Mouse (Mus musculus) forebrain, embryonic 14.5 days (tissue): ENCODE data around the gene D330020A13Rik. TPM values are rescaled to one million over a fixed set of nuclear protein-coding genes. Genes with fewer than 3 reads are reported as not detected.
"Not testable (repeated sequence)": the region's sequence is repeated elsewhere in the genome, so short reads cannot be mapped to it uniquely, and the experiment has no call there.

Experiments used
- ATAC-seq: fragments of 200-750 bp; cut with Nextera tagmentation; 2 replicates; pipeline ENCODE4 v1.8.0; 2017; ENCODE audit warnings: mild to moderate bottlenecking, moderate library complexity
- DNase-seq: peaks from one replicate; pipeline ENCODE4 v3.0.0-alpha.2; 2015; ENCODE audit warnings: low spot score
- H3K27ac ChIP-seq: fragments of 300-500 bp; sonication (generic); 2 replicates; pipeline ENCODE4 v1.5.1; 2014; ENCODE audit warnings: low read depth, mild to moderate bottlenecking, control low read depth, low read length, moderate library complexity
- H3K27me3 ChIP-seq: fragments of 300-500 bp; sonication (generic); replicated peaks from 2 replicates; pipeline ENCODE4 v1.6.1; 2014; ENCODE audit warnings: low read length, control low read depth, mixed read lengths; ENCODE audit not compliant: control insufficient read depth, insufficient read depth
- H3K36me3 ChIP-seq: fragments of 300-500 bp; sonication (generic); 2 replicates; pipeline ENCODE4 v1.6.1; 2014; ENCODE audit warnings: low read length, control low read depth; ENCODE audit not compliant: control insufficient read depth, insufficient read depth
- H3K4me1 ChIP-seq: fragments of 300-500 bp; sonication (generic); 2 replicates; pipeline ENCODE4 v1.6.1; 2014; ENCODE audit warnings: antibody characterized with exemption, low read length, control low read depth; ENCODE audit not compliant: control insufficient read depth, insufficient read depth
- H3K4me2 ChIP-seq: fragments of 300-500 bp; sonication (generic); 2 replicates; pipeline ENCODE4 v1.6.1; 2014; ENCODE audit warnings: mild to moderate bottlenecking, control low read depth, low read length
- H3K4me3 ChIP-seq: fragments of 300-500 bp; sonication (generic); 2 replicates; pipeline ENCODE4 v1.5.1; 2014; ENCODE audit warnings: low read depth, low read length, control low read depth
- H3K9ac ChIP-seq: fragments of 300-500 bp; sonication (generic); 2 replicates; pipeline ENCODE4 v1.6.1; 2014; ENCODE audit warnings: mild to moderate bottlenecking, low read length, control low read depth, moderate library complexity
- H3K9me3 ChIP-seq: fragments of 300-500 bp; sonication (generic); replicated peaks from 2 replicates; pipeline ENCODE4 v1.6.1; 2016; ENCODE audit warnings: low read length, control low read depth, mixed read lengths; ENCODE audit not compliant: control insufficient read depth
- WGBS: fragments of 180-500 bp; shearing (Covaris S2); extraction: QIAGEN DNeasy Blood & Tissue Kit; methylation state at CpG from one replicate; pipeline ENCODE4 v1.1.7; 2014; 5-methylcytosine and 5-hydroxymethylcytosine counted together
- polyA plus RNA-seq: library from polyadenylated mRNA; unstranded; fragments of >200 nt; fragmentation: Nextera tagmentation; extraction: Ambion mirVana; gene quantifications from 2 replicates; pipeline ENCODE4 v1.2.1, GENCODE M21; 2014

The D330020A13Rik gene
- polyA plus RNA-seq, 1 experiment from 2014 or later = not detected

DNA sequence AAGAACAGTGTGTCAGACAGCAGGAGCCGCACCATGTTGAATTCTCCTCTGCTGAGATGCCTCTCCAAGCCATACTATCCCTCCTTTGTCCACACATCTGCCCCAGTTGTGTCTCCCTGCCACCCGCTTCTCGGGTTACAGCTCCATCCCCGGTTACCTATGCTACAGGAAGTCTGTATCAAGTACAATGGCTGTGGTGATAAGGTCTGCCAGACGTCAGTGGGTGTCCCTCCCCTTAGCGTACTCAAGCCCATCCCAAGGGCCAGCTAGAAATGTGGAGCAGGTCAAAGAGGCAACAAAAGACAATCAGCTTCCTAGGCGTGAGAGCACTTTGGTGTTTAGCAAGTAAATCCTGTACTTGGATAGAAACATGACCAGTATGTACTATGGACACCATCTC lies 5.6 kb upstream of the D330020A13Rik start:
- no peaks in the 10 kb centered on the region for H3K9me3 ChIP-seq
- ATAC-seq (no peak), DNase-seq (no peak)
- H3K36me3 ChIP-seq = no peaks in the 10 kb centered on the region
- no peak overlapping the region for H3K27ac ChIP-seq
- peaks cover 7% of the 10 kb centered on the region; the same call in 1 of the 2 replicates for H3K27me3 ChIP-seq
- no peak overlapping the region for H3K4me2 ChIP-seq
- no peak overlapping the region for H3K9ac ChIP-seq
- no peak overlapping the region for H3K4me3 ChIP-seq
- H3K4me1 ChIP-seq = no peaks in the 10 kb centered on the region
- 53% methylated on average over 7 of the region's 7 CpGs for WGBS

DNA sequence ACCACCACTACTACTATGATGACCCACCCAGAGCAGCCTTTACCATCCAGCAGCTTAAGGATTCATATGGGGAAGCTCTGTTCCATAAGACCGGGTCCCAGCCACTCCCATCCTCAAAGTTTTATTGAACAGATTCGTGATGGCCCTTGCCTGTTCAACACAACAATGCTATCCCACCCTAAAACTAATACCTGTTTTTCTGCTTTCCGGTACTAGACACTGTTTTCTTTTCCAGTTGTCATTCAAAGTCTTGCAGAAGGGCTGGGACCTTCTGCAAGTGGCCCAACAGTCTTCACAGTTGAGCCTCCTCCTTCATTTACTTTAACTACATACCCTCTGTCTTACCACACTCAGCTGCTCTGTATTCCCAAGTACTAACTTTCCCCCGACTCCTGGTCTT lies 4.7 kb upstream of the D330020A13Rik start:
- Histone ChIP-seq H3K4me1 (no peaks in the 10 kb centered on the region), H3K9ac (no peak overlapping the region), H3K4me3 (no peak overlapping the region), H3K27ac (no peak overlapping the region), H3K9me3 (no peaks in the 10 kb centered on the region), H3K4me2 (no peak overlapping the region), H3K36me3 (no peaks in the 10 kb centered on the region), H3K27me3 (peaks cover 7% of the 10 kb centered on the region; the same call in 1 of the 2 replicates)
- ATAC-seq (no peak), DNase-seq (no peak)
- WGBS = 89% methylated on average over 4 of the region's 4 CpGs

DNA sequence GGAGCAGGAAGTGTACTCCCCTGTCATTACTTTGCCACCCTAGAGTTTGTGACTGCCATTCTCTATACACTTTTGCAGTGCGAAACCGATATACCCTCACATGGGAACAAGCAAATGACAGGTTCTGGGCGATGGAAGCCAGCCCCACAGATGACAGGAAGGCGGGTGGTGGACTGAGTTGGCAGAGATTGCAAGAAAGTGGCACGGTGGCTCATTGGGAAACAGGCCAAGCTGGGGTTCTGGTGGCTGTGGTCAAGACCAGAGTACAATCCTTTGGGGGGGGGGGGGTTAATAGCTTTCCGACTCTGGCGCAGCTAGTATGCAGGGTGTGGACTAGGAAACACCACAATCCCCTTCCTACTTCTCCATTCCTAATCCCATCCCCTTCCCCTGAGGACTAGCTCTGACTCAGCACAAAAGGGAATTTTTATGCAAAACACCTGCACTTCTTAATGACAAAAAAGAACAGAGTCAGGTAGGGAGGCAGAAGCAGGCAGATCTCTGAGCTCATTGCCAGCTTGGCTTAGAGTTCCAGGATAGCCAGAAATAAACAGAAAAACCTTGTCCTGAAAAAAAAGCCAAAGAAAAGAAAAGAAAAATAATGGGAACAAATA lies 2.7 kb upstream of the D330020A13Rik start:
- DNase-seq = no peak
- Histone ChIP-seq H3K4me1 (peaks cover 2% of the 10 kb centered on the region; the same call in 1 of the 2 replicates), H3K27me3 (peaks cover 10% of the 10 kb centered on the region; the same call in 1 of the 2 replicates), H3K9ac (no peak overlapping the region), H3K4me3 (no peak overlapping the region), H3K27ac (no peak overlapping the region), H3K9me3 (no peaks in the 10 kb centered on the region), H3K36me3 (no peaks in the 10 kb centered on the region), H3K4me2 (no peak overlapping the region)
- whole genome bisulfite sequencing = 91% methylated on average over 7 of the region's 7 CpGs
- no peak for ATAC-seq

DNA sequence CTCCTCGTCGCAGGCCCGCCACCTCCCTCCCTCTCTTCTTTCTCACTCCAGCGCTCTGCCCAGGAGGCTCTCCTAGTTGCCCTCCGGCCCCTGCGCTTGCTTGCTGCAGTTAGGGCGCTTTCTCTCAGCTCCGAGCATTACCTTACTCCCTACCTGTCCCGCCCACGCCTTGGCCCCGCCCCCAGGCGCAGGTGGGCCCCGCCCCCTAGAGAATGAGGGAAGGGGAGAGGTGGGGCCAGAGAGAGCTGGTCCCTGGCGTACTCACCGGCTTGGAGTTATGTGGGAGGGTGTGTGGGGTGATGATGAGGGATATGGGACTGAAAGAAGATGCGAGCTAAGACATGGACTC lies 595 bp downstream of the D330020A13Rik start:
- Histone ChIP-seq H3K4me3 (peak overlapping the region; percentile 61), H3K36me3 (no peaks in the 10 kb centered on the region), H3K4me2 (peak overlapping the region; percentile 99), H3K4me1 (peaks cover 2% of the 10 kb centered on the region; the same call in 1 of the 2 replicates), H3K27ac (no peak overlapping the region), H3K27me3 (peaks cover 10% of the 10 kb centered on the region; the same call in 1 of the 2 replicates), H3K9ac (peak overlapping the region; percentile 62), H3K9me3 (no peaks in the 10 kb centered on the region)
- DNase-seq (no peak), ATAC-seq (peak; percentile 57)
- under 1% methylated on average over 16 of the region's 16 CpGs for WGBS

DNA sequence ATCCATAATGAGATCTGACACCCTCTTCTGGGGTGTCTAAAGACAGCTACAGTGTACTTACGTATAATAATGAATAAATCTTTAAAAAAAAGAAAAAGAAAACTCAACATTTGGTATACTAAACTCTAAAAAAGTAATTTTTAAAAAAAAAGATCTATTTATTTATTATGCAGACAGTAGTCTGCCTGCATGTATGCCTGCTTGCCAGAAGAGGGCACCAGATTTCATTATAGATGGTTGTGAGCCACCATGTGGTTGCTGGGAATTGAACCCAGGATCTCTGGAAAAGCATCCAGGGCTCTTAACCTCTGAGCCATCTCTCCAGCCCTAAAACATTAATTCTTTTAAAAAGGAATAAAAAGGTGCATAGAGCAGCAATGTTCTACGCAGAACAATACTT lies 2.4 kb downstream of the D330020A13Rik start:
- not testable (repeated sequence) for H3K9ac ChIP-seq, H3K4me3 ChIP-seq, ATAC-seq, H3K4me2 ChIP-seq, H3K27ac ChIP-seq, H3K4me1 ChIP-seq, H3K36me3 ChIP-seq, DNase-seq, H3K9me3 ChIP-seq
- H3K27me3 ChIP-seq = peaks cover 10% of the 10 kb centered on the region; the same call in 1 of the 2 replicates
- WGBS = 99% methylated on average over 2 of the region's 2 CpGs

DNA sequence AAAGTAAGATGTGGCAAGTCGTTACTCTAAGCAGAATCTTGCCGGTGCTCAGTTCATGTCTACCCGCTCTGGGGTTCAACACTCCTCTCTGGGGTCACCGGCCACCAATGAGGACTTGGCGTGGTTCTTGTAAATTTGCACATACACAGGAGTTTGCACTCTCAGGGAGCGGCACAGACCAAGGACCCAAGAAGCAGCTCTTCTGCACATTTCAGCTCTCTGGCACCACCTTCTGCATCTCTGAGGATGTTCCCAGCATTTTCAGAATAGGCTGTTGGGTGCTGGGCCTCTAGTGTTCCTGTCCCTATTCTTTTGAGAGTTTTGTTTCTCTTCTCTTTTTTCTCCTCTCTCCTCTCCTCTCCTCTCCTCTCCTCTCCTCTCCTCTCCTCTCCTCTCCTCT lies 7.0 kb downstream of the D330020A13Rik start:
- Histone ChIP-seq H3K36me3 (no peaks in the 10 kb centered on the region), H3K4me2 (no peak overlapping the region), H3K27me3 (no peaks in the 10 kb centered on the region), H3K4me1 (no peaks in the 10 kb centered on the region), H3K27ac (no peak overlapping the region), H3K9ac (no peak overlapping the region), H3K9me3 (no peaks in the 10 kb centered on the region), H3K4me3 (no peak overlapping the region)
- ATAC-seq (no peak; the same call in 1 of the 2 replicates), DNase-seq (peak; percentile 72)
- 39% methylated on average over 6 of the region's 6 CpGs for WGBS

DNA sequence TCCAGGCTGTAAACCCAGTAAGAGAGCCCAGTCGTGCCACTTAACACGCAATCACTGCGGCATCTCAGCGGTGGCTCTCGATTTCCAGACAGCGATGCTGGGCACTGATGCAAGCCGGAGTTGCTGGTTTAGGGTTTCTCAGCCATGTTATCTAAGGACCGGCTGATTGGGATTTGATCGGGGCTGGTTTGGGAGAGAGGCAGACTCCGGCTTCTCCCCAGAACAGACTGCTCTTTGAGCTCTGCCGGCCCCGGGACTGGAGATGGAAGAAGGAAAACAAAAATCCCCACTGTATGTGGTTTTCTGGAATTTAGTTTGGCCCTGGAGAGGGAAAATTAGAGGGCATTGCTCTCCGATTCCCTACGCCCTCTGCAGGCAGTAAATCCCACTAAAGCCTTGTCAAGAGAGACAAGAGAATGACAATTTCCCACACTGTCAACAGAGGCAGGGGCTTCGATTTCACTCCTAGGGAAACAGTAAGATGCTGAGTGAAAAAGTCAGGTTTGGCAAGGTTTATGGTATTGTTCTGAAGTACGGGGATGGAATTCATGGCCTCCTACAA lies 8.7 kb downstream of the D330020A13Rik start:
- Histone ChIP-seq H3K4me3 (no peak overlapping the region), H3K36me3 (no peaks in the 10 kb centered on the region), H3K27ac (no peak overlapping the region), H3K4me1 (no peaks in the 10 kb centered on the region), H3K9me3 (no peaks in the 10 kb centered on the region), H3K27me3 (no peaks in the 10 kb centered on the region), H3K4me2 (peak overlapping the region; percentile 18; the same call in 1 of the 2 replicates), H3K9ac (no peak overlapping the region)
- DNase-seq (peak; percentile 44), ATAC-seq (no peak)
- 25% methylated on average over 16 of the region's 16 CpGs for WGBS

DNA sequence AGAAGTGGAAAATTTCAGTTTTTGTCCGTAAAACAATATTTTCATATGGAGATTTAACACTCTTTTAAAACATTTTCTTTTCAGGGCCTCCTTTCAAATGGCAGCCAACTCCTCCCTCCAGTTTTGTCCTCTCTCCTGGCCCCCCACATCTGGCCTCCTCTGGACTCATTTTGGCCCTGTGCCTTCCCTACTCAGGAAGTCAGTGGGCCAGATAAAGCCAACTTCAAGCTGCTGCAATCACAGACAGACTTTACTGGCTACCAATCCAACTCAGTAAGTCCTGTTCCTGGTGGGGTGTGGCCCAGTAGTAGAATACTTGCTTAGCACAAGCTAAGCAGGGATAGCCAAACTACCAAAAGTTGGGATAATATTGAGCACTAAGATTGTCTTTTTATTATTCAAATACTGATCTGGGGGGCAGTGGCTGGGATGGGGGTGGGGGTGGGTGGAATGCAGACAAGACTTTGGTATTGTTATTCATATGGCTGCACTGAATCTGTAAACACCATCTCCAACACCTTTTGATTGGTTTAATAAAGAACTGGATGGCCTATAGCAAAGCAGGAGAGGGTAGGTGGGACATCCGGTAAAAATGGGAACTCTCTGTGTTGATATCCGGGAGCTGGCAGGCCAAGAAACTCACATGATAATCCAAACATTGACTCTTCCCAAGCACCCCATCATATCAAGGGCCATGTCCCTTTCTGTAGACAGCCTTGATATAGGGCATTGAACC lies 12.9 kb downstream of the D330020A13Rik start:
- 88% methylated on average over 3 of the region's 3 CpGs for WGBS
- H3K4me2 ChIP-seq = no peak overlapping the region
- no peaks in the 10 kb centered on the region for H3K36me3 ChIP-seq
- no peak overlapping the region for H3K27ac ChIP-seq
- DNase-seq = no peak
- H3K9ac ChIP-seq = no peak overlapping the region
- no peaks in the 10 kb centered on the region for H3K4me1 ChIP-seq
- no peaks in the 10 kb centered on the region for H3K27me3 ChIP-seq
- no peak overlapping the region for H3K4me3 ChIP-seq
- no peak for ATAC-seq
- H3K9me3 ChIP-seq = no peaks in the 10 kb centered on the region

DNA sequence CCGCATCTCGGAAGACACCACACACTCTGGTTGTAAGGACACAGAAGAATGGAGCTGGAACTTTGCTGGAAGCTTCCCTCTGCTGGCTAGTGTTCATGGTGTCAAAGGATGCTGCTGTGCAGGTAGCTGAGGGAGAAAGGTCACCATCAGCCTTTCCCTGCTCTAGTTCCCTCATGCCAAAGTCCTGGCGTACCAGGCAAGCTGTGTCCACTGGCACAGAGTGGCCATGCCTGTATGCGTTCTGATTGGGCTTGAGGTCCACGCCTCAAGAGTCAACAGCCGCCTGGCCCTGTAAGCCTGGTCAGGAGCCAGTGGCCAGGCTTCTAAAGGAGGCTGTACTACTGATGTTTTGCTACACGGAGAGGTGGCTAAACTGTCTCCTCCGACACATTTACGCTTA lies 15.2 kb downstream of the D330020A13Rik start:
- no peaks in the 10 kb centered on the region for H3K27me3 ChIP-seq
- H3K27ac ChIP-seq = no peak overlapping the region
- DNase-seq (no peak), ATAC-seq (no peak)
- no peak overlapping the region for H3K9ac ChIP-seq
- H3K4me2 ChIP-seq = no peak overlapping the region
- no peak overlapping the region for H3K4me3 ChIP-seq
- H3K4me1 ChIP-seq = no peaks in the 10 kb centered on the region
- H3K36me3 ChIP-seq = no peaks in the 10 kb centered on the region
- H3K9me3 ChIP-seq = no peaks in the 10 kb centered on the region
- 85% methylated on average over 9 of the region's 9 CpGs for WGBS
